Mouse (Mus musculus): ENCODE data around the gene Brca1. TPM values are rescaled to one million over a fixed set of nuclear protein-coding genes. Genes with fewer than 3 reads are reported as not detected.
"Not testable (repeated sequence)": the region's sequence is repeated elsewhere in the genome, so short reads cannot be mapped to it uniquely, and the experiment has no call there.

Brca1 gene
- polyA plus RNA-seq, 1 experiment from 2014 or later, result 2.1 TPM

DNA sequence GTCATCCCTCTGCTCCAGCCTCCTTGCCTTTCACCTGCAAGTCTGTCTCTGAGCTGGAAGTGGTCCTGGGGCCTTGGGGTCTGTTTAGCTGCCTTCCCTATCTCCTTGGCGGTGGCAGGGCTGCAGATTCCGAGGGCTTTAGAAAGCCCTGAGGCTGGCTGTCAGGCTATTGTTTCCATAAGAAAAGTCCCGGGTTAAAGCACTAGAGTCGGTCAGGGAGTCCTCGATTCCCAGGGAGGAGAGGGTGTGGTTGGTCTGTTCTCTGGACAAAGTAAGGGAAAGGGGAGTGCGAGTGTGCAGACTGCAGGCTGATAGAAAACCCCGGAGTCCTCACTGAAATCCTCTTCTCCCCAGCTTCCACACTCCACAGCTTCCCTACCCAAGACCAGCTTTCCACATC, 81.5 kb downstream of the Brca1 start:
- WGBS (ENCODE audit: missing documents), result 92% methylated on average over 7 of the region's 7 CpGs
- no peak overlapping the region for H3K27ac ChIP-seq
- H3K4me3 ChIP-seq (ENCODE audit: inconsistent target), result no peak overlapping the region
- H3K79me2 ChIP-seq (ENCODE audit: inconsistent target), result peaks cover 4% of the 10 kb centered on the region; the same call in 1 of the 2 replicates
- no peaks in the 10 kb centered on the region for H3K36me3 ChIP-seq (ENCODE audit: inconsistent target)

GRCm38 (mm10) chr11:101469155-101469554, 82.6 kb downstream of the Brca1 start:
- Histone ChIP-seq H3K79me2 (ENCODE audit: inconsistent target) (peaks cover 14% of the 10 kb centered on the region), H3K36me3 (ENCODE audit: inconsistent target) (no peaks in the 10 kb centered on the region), H3K27ac (no peak overlapping the region), H3K4me3 (ENCODE audit: inconsistent target) (no peak overlapping the region)
- WGBS (ENCODE audit: missing documents), result 82% methylated on average over 4 of the region's 4 CpGs

- H3K4me3 ChIP-seq (ENCODE audit: inconsistent target), result peak overlapping the region; percentile 33
- no peaks in the 10 kb centered on the region for H3K36me3 ChIP-seq (ENCODE audit: inconsistent target)
- H3K27ac ChIP-seq, result no peak overlapping the region
- peaks cover 18% of the 10 kb centered on the region for H3K79me2 ChIP-seq (ENCODE audit: inconsistent target)
- 26% methylated on average over 10 of the region's 13 CpGs for WGBS (ENCODE audit: missing documents)
Observed at GRCm38 (mm10) chr11:101468731-101469130, 83.0 kb downstream of the Brca1 start.

DNA sequence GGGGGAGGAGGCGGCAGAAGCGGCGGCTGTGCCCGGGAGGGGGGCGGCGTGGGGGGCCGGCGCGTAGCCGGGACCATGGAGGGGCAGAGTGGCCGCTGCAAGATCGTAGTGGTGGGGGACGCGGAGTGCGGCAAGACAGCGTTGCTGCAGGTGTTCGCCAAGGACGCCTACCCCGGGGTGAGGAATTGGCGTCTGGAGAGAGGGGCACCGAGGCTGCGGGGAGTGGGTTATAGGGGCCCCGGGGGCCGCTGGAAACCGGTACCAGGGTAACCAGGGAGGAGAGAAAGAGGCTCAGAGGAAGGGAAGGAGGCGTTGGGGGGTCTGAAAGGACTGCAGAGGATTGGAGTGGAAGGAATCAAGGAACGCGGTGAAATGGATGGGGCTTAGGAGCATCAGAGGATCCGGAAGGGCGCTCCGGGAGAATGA, 83.5 kb downstream of the Brca1 start:
- no peak overlapping the region for H3K27ac ChIP-seq

GRCm38 (mm10) chr11:101467477-101468262, 84.1 kb downstream of the Brca1 start:
- Histone ChIP-seq H3K27ac (no peak overlapping the region), H3K36me3 (ENCODE audit: inconsistent target) (no peaks in the 10 kb centered on the region), H3K4me3 (ENCODE audit: inconsistent target) (peak overlapping the region; percentile 49), H3K79me2 (ENCODE audit: inconsistent target) (peaks cover 29% of the 10 kb centered on the region)
- under 1% methylated on average over 46 of the region's 54 CpGs for WGBS (ENCODE audit: missing documents)

More for the DNA sequence above, 83.5 kb downstream of the Brca1 start:
- H3K36me3 ChIP-seq (ENCODE audit: inconsistent target), result no peaks in the 10 kb centered on the region
- peaks cover 23% of the 10 kb centered on the region for H3K79me2 ChIP-seq (ENCODE audit: inconsistent target)
- 4% methylated on average over 30 of the region's 31 CpGs for WGBS (ENCODE audit: missing documents)
- peak overlapping the region; percentile 33 for H3K4me3 ChIP-seq (ENCODE audit: inconsistent target)

DNA sequence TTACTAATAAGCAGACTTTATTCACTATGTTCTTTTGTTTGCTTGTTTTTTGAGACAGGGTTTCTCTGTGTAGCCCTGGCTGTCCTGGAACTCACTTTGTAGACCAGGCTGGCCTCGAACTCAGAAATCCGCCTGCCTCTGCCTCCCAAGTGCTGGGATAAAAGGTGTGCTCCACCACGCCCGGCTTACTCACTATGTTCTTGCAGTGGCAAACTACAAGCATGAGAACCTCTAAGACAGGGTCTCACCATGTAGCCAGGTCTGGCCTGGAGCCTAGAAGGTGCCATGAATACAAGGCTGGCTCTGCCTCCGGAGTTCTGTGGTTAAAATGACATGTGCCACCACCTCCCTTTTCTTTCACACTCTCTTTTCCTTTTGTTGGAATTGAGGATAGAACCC, 85.2 kb downstream of the Brca1 start:
- 36% methylated on average over 4 of the region's 5 CpGs for WGBS (ENCODE audit: missing documents)
- not testable (repeated sequence) for H3K27ac ChIP-seq
- Histone ChIP-seq H3K36me3 (ENCODE audit: inconsistent target) (peaks cover 11% of the 10 kb centered on the region), H3K79me2 (ENCODE audit: inconsistent target) (peaks cover 40% of the 10 kb centered on the region), H3K4me3 (ENCODE audit: inconsistent target) (peak overlapping the region; percentile 16)

DNA sequence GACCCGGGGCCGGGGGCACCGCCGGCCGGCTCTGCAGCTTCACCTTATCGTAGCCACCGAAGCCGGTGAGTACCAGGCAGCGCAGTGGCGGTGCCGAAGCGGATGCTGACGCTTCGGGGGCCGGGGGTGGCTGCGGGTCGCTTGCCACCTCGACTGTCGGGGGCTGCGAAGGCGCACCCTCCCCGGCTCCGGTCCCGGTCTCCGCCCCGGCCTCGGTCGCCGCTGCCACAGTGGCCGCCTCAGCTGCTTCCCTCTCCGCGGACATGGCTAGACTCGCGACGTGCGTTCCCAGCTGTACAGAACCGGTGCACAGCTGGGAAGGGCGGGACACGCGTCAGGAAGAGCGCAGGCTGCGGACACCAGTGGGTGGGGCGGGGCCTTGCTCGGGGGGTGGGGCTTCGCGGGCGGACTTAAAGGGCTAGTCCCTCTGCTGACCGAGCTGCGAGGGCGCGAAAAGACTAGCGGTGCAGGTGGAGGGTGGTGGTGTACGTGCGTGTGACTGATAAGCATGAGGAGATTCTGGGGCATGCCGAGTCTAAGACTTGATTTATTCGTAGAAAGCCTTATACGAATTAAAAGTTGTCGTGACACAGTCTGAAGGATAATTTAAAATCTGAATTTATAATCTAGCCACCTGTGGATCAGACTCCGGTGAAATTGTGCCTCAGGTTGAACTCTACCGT, 85.7 kb downstream of the Brca1 start, which contains the start of gene Vat1:
Gene Vat1 (minus strand): TSS at position 362 of the 683 bp plus-strand sequence.
- Histone ChIP-seq H3K79me2 (ENCODE audit: inconsistent target) (peaks cover 46% of the 10 kb centered on the region), H3K27ac (peak within 1 kb of the TSS; percentile 88), H3K4me3 (ENCODE audit: inconsistent target) (peak within 1 kb of the TSS; percentile 79), H3K36me3 (ENCODE audit: inconsistent target) (peaks cover 16% of the 10 kb centered on the region)
- WGBS (ENCODE audit: missing documents), result under 1% methylated on average over 45 of the region's 60 CpGs

DNA sequence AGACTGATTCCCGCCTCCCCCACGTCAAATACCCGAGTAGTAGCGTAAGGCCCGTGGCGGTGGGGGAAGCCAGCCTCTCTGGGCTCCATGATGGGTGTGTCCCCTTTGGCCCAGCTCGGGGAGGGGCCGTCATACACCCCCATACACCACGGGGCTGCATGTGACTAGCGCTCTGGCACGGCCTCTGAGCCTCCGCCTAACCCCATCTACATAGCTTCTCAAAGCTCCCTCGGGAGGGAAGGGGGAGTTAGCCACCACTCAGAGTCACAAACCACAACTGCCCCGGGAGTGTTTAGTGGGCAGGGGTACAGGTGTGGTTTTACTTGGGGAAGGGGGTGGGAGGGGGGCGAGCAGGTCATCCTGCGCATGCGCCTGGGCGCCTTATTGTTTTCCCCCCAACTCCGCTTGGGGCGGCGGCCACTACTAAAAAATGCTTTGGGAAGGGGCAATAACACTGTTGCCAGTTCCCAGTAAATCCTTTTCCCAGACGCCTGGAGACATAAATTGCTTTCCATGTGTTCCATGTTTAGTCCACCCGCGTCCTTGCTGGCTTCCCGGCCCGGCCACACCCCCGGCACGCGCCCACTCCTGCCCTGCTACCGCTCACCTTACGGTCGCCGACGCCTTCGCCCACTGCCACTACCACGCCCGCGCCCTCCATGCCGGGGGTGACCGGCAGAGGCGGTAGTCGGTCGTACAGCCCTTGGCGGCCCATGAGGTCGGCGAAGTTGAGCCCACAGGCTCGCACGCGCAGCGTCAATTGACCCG, 86.5 kb downstream of the Brca1 start:
- Histone ChIP-seq H3K27ac (peak overlapping the region; percentile 88), H3K79me2 (ENCODE audit: inconsistent target) (peaks cover 53% of the 10 kb centered on the region), H3K36me3 (ENCODE audit: inconsistent target) (peaks cover 21% of the 10 kb centered on the region), H3K4me3 (ENCODE audit: inconsistent target) (peak overlapping the region; percentile 79)
- WGBS (ENCODE audit: missing documents), result 2% methylated on average over 51 of the region's 51 CpGs

DNA sequence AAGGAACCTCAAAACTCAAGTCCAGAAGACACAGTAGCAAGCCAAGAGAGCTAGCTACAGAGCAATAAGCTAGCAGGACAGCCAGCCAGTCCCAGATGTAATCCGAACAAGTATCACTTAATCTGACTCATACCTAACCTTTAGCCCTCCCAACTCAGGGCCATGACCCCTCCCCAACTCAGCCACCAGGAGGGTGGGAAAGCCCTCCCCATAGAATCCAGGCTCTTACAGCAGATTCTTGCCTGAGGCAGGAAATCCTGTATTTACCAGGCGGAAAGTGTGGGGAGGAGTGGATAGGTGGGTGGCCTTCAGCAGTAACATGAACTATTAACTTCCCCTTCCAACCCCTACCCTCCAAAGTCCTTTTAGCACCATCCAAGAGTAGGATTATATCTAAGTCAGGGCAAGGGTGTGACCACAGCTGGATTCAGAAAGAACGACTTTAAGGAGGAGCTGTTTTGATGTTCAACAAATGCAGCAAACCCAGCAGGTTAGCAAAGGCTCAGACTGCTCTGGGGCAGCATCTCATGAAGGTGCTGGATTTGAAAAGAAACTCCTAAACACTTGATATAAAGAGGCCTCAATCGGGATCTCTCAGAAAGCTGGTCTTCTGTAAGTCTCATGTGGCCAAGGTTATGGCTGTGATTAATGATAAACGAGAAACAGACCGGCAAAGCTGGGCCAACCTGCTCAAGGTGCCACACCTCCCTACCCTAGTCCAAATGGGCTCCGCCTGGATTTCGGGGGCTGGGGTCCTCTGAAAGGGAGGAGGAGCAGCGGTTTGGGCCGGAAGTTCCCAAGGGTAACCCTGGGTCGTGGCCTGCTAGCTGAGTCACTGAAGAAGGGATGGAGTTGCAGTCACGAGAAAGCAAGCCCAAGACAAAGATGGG, 87.3 kb downstream of the Brca1 start, which contains the start of gene Rnd2:
Gene Rnd2 (plus strand): TSS at position 789 of the 890 bp plus-strand sequence.
- H3K4me3 ChIP-seq (ENCODE audit: inconsistent target), result peak within 1 kb of the TSS; percentile 79
- H3K36me3 ChIP-seq (ENCODE audit: inconsistent target), result peaks cover 29% of the 10 kb centered on the region
- WGBS (ENCODE audit: missing documents), result 9% methylated on average over 11 of the region's 12 CpGs
- H3K79me2 ChIP-seq (ENCODE audit: inconsistent target), result peaks cover 61% of the 10 kb centered on the region
- H3K27ac ChIP-seq, result peak within 1 kb of the TSS; percentile 88

DNA sequence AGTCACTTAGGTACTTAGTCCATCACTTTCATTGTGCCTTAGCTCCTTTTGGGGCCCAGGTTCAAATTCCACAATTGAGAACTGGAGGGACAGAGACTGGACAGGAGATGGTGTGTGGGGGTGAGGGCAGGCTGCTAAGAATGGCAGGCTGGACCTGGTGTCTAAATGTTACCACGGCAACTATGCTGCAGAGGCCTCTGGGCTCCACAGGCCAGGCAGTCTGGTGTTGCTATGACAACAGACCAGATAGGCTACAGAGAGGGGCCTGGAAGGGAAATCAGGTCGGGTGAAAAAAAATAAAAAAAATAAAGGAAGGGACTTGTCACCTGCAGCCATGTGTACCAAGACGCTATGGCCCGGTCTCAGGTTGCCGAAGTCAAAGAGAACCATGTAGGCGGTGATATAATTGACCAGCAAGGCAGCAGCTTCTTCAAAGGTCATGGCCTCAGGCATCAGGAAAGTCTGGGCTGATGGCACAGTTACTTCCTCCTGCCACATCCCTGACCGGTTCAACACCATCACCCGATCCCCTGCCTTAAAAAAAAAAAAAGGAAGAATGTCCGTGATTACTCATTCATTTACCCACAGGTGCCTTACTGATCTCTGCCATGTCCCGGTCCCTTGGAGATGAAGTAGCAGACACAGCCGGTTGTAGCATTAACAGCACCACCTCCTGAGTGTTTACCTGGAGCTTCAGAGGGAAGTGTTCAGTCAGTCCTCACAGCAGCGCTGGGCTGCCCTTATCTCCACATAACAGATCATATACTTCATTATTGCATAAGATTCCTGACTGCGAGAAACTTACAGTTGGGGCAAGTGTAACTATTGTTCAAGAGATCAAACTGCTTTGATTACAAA, 88.9 kb downstream of the Brca1 start:
- 16% methylated on average over 13 of the region's 13 CpGs for WGBS (ENCODE audit: missing documents)
- Histone ChIP-seq H3K36me3 (ENCODE audit: inconsistent target) (peaks cover 45% of the 10 kb centered on the region), H3K79me2 (ENCODE audit: inconsistent target) (peaks cover 64% of the 10 kb centered on the region), H3K4me3 (ENCODE audit: inconsistent target) (peak overlapping the region; percentile 79; the same call in 1 of the 2 replicates), H3K27ac (0 out of 2 replicates have a peak overlapping the region, but pooled peaks have one; percentile 88)

GRCm38 (mm10) chr11:101462141-101462540, 89.6 kb downstream of the Brca1 start:
- Histone ChIP-seq H3K36me3 (ENCODE audit: inconsistent target) (peaks cover 52% of the 10 kb centered on the region), H3K4me3 (ENCODE audit: inconsistent target) (no peak overlapping the region), H3K27ac (0 out of 2 replicates have a peak overlapping the region, but pooled peaks have one; percentile 5), H3K79me2 (ENCODE audit: inconsistent target) (peaks cover 69% of the 10 kb centered on the region)
- whole genome bisulfite sequencing (ENCODE audit: missing documents), result 87% methylated on average over 14 of the region's 14 CpGs

GRCm38 (mm10) chr11:101460321-101460720, 91.4 kb downstream of the Brca1 start:
- 95% methylated on average over 15 of the region's 15 CpGs for WGBS (ENCODE audit: missing documents)
- peaks cover 84% of the 10 kb centered on the region for H3K79me2 ChIP-seq (ENCODE audit: inconsistent target)
- H3K36me3 ChIP-seq (ENCODE audit: inconsistent target), result peaks cover 67% of the 10 kb centered on the region
- H3K4me3 ChIP-seq (ENCODE audit: inconsistent target), result no peak overlapping the region
- no peak overlapping the region for H3K27ac ChIP-seq

- Histone ChIP-seq H3K79me2 (ENCODE audit: inconsistent target) (peaks cover 84% of the 10 kb centered on the region), H3K36me3 (ENCODE audit: inconsistent target) (peaks cover 73% of the 10 kb centered on the region), H3K4me3 (ENCODE audit: inconsistent target) (no peak overlapping the region), H3K27ac (no peak overlapping the region)
- 96% methylated on average over 4 of the region's 6 CpGs for WGBS (ENCODE audit: missing documents)
Observed at GRCm38 (mm10) chr11:101459716-101460115, 92.0 kb downstream of the Brca1 start.

Measured in macrophage (primary cell).